Mouse (Mus musculus): Measurements from ENCODE around the gene Auts2. TPM values are rescaled to one million over a fixed set of nuclear protein-coding genes. Genes with fewer than 3 reads are reported as not detected.

The Auts2 gene
- total RNA-seq, 1 experiment from 2014 or later, result 10.4 TPM

DNA sequence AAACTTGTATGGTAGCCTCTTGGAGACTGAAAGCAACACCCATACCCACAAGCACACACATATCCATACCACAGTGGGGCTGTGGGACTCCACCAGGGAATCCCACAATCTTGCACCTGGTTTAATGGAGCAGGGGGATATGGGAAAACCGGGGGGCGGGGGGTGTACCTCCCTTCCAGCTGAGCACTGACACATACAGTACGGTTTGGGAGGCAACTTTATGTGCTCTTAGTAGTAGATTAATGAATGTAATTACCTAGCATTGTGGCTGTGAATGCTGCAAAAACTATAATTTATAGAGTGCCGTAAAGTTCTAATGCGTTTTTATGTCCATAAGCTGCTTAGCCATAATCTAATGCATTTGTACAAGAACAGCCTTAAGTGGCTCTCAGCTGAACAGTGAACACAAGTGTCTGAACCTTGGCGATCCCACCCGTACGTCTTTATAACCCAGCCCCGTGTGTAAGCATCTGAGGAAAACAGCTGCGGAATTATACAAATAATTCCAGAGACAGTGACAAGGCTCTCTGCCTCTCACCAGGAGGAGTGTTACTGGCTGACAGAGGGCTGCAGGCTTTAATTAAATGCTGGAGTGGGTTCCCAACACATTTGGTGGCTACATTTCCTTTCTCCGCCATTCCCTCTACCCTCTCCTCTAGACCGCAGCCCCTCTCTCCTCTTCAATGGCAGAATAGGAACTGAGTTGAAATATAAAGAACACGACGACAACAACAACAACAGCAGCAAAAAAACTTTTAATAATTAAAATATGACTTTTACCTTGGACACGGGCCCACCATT, 268.8 kb downstream of the Auts2 start:
- ATAC-seq (replicated peaks; ENCODE audit: low read depth, poor library complexity, severe bottlenecking), result no peak

DNA sequence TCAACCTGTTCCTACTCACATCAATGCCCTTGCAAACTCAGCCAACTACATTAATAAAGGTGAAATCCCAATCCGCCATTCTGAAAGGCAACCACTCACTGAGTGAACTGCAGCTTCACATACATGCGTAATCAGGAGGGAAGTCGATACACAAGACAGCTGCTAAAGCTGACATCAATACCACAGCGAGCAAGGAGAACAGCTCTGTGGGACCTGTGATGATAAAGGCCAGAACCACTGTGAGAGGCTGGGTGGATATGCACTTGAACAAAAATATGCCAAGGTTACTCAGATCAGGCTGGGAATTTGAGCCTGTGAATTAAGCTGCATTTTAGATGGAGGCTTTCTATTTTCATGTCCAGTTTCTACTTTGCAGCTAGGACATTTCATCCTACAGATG, 271.0 kb downstream of the Auts2 start:
- ATAC-seq (replicated peaks; ENCODE audit: low read depth, poor library complexity, severe bottlenecking), result no peak

GRCm38 (mm10) chr5:132270896-132271295, 272.2 kb downstream of the Auts2 start:
- ATAC-seq (replicated peaks; ENCODE audit: low read depth, poor library complexity, severe bottlenecking), result no peak

DNA sequence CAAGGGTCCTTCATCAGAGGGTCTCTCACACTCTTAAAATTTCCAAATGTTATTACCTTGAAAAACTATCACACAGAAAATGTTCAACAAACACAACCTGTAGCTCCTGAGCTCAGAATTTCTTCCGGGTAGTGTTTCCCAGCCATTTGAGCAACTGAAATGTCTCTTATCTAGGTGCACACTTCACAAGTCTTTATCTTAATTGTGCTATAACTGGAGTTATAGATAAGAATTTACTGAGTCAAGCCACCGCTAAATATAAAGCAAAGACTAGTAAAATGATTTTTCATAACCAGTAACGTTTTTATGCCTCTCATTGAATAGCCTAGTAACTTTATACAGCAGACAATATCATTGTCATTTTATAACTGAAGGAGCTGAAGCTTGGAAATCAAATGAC, 273.1 kb downstream of the Auts2 start:
- 0 out of 2 replicates have a peak, but pooled peaks have one; percentile 18 for ATAC-seq (replicated peaks; ENCODE audit: low read depth, poor library complexity, severe bottlenecking)

DNA sequence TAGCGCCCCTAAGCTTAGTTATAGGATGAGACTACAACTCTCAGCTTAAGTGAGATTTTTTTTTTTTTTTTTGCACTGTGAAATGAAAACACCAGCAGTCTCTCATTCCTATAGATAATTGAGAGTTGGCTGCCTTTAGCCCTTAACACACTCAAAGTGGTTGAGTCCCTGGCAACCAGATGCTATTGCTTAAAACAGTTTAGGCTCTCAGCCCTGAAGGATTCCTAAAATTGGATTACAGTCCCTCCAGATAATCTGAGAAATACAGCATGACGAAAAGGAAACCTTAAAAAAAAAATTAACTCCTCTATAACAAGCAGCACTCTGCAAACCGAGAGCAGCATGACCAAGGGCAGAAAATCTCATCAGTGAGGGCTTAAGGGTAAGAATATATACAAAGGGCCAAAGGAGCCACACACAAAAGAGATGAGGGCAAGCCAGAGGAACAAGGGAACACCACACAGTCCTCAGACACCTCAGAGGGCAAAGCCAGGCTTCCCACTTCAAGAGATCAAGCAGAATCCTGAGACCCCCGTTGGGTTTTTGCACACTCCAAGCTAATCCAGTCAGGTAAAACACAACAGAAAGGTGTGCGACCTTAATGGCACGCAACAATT, 274.7 kb downstream of the Auts2 start:
- no peak for ATAC-seq (replicated peaks; ENCODE audit: low read depth, poor library complexity, severe bottlenecking)

DNA sequence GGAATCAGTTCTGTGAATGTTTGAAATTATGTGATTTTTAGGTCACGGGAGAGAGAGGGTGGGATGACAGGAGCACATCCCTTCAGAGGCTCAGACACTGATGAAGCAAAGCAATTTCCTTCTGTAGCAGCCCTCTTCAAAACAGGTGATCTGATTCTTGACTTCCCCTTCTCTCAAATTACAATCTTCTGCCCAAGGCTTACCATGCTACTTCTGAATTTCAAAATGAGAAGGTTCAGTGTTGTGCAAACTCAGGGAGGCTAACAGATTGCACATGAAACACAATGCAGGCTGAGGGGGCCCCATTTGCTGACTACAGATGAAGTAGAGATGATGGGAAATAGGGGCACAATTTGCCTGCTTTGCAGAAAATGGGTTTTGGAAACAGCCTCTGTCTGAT, 278.1 kb downstream of the Auts2 start:
- peak; percentile 56 for ATAC-seq (replicated peaks; ENCODE audit: low read depth, poor library complexity, severe bottlenecking)

DNA sequence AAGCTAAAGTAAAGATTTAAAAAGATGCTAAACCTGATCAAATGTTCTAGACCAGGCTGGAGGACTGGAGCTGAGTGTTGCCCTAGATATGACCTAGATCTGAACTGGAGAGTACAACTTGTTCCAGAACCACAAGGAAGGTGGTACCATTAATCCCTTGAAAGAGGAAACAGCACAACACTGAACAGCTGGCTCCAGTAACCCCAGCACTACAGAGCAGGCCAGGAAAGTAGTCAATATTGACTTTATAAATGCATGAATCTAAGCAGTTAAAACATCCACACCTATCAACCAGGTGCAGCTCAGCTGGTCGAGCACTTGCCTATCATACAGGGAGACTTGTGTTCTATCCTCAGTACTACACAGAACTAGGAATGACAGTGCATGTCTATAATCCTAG, 281.4 kb downstream of the Auts2 start:
- ATAC-seq (replicated peaks; ENCODE audit: low read depth, poor library complexity, severe bottlenecking), result no peak

- peak; percentile 64 for ATAC-seq (replicated peaks; ENCODE audit: low read depth, poor library complexity, severe bottlenecking)
These were observed 284.3 kb downstream of the Auts2 start for GRCm38 (mm10) chr5:132258882-132259281.

DNA sequence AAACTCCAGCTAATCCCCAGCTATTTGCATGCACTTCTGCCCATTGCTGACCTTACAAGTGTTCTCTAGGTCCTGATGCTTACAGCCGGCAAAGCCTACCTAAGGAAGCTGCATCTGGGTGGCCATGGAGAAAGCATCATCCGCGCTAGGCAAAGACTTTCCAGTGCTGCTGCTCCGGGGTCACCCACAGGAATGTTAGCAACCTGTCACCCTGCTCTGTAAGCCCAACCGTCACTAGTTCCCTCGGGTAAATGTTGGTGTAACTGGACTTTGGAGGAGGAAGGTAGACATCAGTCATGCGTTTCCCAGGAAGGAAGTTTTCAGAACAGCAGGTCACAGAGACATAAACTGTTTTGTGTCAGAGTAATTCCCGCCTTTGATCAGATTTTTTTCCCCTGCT, 287.6 kb downstream of the Auts2 start:
- ATAC-seq (replicated peaks; ENCODE audit: low read depth, poor library complexity, severe bottlenecking), result no peak

DNA sequence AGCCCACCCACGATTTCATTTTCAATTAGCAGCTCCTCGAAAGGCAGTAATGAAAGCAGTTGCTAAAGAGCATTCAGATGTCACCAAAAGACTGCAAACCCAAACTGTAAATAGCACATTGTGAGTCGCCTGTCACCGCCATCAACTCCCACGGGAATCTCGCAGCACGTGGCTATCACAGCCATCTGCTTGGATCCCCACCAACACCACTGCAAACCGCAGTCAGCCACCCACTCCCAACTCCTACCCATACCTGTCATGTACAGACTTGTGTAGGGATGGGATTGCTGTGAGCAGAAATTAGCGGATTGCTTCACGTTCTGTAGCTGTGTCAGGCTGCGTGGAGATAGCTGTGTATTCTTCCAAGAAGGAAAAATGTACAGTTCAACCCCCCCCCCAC, 293.6 kb downstream of the Auts2 start:
- ATAC-seq (replicated peaks; ENCODE audit: low read depth, poor library complexity, severe bottlenecking), result no peak

DNA sequence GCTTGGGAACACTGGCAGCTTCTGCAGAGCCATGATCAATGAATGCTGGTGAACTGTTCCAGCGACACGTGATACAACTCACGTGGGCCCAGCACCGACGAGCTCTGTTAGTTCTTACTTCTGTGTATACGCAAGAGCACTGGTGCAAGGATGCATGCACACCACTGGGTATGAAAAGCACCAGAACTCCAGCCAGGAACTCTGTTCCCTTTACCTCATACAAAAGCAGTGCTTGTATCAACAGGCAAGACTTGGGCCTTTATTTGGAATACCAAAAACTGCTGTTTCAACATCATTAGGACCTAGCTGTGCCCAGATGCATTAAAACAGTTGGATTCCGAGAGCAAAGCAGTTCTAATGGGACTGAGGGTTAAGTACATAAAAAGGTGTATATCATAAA, 295.1 kb downstream of the Auts2 start:
- no peak for ATAC-seq (replicated peaks; ENCODE audit: low read depth, poor library complexity, severe bottlenecking)

- no peak for ATAC-seq (replicated peaks; ENCODE audit: low read depth, poor library complexity, severe bottlenecking)
These were observed 307.7 kb downstream of the Auts2 start for GRCm38 (mm10) chr5:132235460-132235859.

GRCm38 (mm10) chr5:132234471-132234870, 308.7 kb downstream of the Auts2 start:
- no peak for ATAC-seq (replicated peaks; ENCODE audit: low read depth, poor library complexity, severe bottlenecking)

DNA sequence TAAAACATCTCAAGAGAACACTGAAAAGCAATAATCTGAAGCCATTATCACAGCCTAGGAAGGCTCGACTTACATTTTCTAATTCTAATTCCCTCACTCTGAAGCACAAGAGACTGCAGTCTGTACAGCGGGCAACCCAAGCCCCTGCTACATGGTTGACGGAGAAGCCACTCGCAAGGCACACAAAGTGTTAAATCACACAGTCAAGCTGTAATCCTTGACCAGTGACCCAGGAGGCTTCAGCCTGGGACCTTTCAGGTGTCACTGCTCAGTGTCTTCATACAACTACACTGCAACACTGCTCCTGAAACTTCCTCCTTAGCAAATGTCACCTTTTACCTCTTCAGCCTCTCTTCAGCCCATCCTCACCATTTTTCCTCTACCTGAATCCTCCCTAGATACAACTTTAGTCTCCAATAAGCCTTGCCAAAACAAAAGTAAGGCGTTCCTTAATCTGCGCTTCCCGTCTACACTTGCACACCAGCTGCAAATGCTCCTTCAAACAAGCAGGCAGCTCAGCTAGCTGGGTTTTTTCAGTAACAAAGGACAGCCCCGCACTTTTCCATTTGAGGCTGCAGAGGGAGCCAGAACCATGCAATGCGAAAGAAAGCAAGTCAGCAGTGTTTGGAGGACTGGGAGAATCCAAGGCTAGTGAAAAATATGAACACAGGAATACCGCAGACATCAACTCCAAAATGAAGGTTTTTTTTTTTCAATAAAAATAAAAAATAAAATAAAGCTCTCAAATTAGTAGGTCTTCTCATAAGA, 311.7 kb downstream of the Auts2 start:
- ATAC-seq (replicated peaks; ENCODE audit: low read depth, poor library complexity, severe bottlenecking), result peak; percentile 76

GRCm38 (mm10) chr5:132229644-132230357, 313.3 kb downstream of the Auts2 start:
- peak; percentile 51; the same call in 1 of the 2 replicates for ATAC-seq (replicated peaks; ENCODE audit: low read depth, poor library complexity, severe bottlenecking)

- no peak for ATAC-seq (replicated peaks; ENCODE audit: low read depth, poor library complexity, severe bottlenecking)
These were observed 314.1 kb downstream of the Auts2 start for GRCm38 (mm10) chr5:132229023-132229422.

- ATAC-seq (replicated peaks; ENCODE audit: low read depth, poor library complexity, severe bottlenecking), result no peak
These were observed 322.7 kb downstream of the Auts2 start for GRCm38 (mm10) chr5:132220376-132220930.

DNA sequence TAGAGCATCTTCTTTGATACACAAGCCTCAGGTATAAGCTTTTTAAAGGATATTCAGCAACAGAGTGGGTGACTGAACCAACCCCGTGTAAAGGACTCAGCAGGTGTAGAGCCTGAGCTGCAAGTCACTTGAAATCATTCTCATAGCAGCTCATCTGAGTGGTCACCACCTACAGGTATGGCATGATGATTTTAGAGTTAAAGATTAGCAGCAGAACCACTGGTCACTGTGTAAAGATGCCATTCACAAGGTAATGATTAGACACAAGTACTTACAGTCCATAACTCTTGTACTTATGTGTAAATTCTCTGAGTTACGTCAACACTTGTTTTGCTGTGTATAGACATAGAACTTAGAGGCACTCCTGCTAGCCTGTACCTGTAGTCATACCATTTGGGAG, 327.0 kb downstream of the Auts2 start:
- ATAC-seq (replicated peaks; ENCODE audit: low read depth, poor library complexity, severe bottlenecking), result no peak

DNA sequence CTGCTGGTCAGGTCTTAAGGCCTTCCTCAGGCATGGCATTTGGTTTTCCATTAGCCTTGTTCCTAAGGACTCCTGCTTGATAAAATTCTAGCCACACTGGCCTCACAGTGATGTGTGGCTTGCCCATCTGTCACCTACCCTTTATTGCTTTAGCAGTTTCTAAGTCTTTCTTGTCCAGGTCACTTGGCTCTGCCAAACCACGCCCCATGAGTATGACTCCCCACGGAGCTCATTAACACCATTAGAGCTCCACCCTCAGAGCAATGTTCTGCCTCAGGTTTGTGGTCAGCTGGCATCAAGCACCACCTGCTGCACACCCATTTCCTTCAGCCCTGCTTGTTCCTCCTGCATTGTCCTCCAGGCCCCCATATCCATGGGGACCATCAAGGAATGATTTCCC, 330.7 kb downstream of the Auts2 start:
- no peak for ATAC-seq (replicated peaks; ENCODE audit: low read depth, poor library complexity, severe bottlenecking)

- ATAC-seq (replicated peaks; ENCODE audit: low read depth, poor library complexity, severe bottlenecking), result no peak
These were observed 333.4 kb downstream of the Auts2 start for GRCm38 (mm10) chr5:132209694-132210093.
